Comparison of ENCODE assay signal across 8 mouse cellular contexts in the genomic region with DNA sequence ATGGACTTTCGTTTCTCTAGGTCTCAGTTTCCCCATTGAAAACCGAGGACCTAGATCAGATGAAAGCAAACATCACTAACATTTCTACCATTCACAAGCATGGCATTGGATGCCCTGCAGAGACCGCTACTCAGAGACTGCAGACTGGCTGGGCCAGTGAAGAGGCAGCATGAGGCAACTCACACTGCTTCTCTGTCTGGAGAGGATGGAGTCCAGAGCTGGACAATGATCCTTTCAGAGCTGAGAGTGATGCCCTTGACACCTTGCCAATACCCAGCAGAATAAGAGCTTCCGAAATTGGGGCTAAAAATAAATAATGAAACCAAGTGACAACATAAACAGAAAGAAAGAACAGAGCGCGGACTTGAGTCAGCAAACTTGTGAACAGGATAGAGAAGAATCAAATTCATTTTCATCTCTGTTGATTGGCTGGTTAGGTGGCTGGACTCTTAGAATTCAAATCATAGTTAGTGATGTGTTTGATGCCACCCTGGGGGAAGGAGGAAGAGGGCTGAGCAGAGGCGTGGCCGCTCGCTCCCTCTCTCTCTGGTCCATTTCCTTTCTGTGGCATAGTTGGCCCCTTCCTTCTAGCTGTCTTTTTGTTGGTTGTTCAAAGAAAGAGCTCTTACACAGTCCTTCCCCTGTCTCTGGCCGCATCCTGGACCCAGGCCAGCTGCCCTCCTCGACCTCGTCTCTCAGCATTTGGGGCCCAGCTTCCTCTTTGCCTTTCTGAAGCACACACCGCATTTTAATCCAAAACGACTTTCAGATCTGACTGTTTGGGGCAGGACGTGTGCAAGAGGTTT.
DNase-seq lines count a peak whose midpoint lies in the region; ATAC-seq lines count a peak whose summit lies in the region.

No protein-coding gene starts in this region.

- intact Hi-C loops in left cerebral cortex, postnatal 10 days (cut with DNase I), result no loop called here

- ATAC-seq in frontal cortex, adult (ENCODE audit: low TSS enrichment), result peak; percentile 86

- no peak for DNase-seq in frontal cortex, postnatal 25 days (ENCODE audit: low spot score in 2 of 2)
- peak; percentile 52 for DNase-seq in retina, postnatal 1 day
- no peak for DNase-seq in retina, embryonic 14.5 days (ENCODE audit: low spot score)
- DNase-seq in frontal cortex, postnatal 14 days (ENCODE audit: low spot score in 2 of 2), result peak; percentile 19 to 24
- peak; percentile 51 to 77 for DNase-seq in left cerebral cortex, postnatal 10 days (ENCODE audit: extremely low spot score in 1 of 2, low spot score in 2 of 2)
- DNase-seq in naive thymus-derived CD4-positive, alpha-beta T cell, adult 2 months (ENCODE audit: low read depth), result peak; percentile 2
- DNase-seq in urinary bladder, adult 18-20 months (ENCODE audit: low spot score in 2 of 2), result no peak

Comparison
In these comparisons a context has a peak if more than half of its experiments do, and no peak if none do; other contexts are left out.
1. DNase-seq: peak in retina, postnatal 1 day (single experiment), frontal cortex, postnatal 14 days (2 of 2), left cerebral cortex, postnatal 10 days (2 of 2) and naive thymus-derived CD4-positive, alpha-beta T cell, adult 2 months (single experiment); none in frontal cortex, postnatal 25 days (0 of 2), retina, embryonic 14.5 days (single experiment) and urinary bladder, adult 18-20 months (0 of 2).